Mouse (Mus musculus) heart, postnatal 14 days (tissue): ENCODE data around the gene Plch1. TPM values are rescaled to one million over a fixed set of nuclear protein-coding genes. Genes with fewer than 3 reads are reported as not detected.

ENCODE experiments used
- DNase-seq, 2 experiments: peaks; one replicate each; pipeline ENCODE4 v3.0.0; 2021 to 2022
- intact Hi-C: fragments of 180-260 bp; cut with DNase I; formaldehyde crosslinking; loops from one replicate; pipeline ENCODE4 v1.15.1; 2025
- total RNA-seq, 2 experiments: library from RNA; stranded (reverse); gene quantifications; 2 replicates each; pipeline ENCODE4 v1.2.3; 2021

The Plch1 gene
- total RNA-seq, 2 experiments from 2014 or later, result 0.20 to 0.43 TPM

DNA sequence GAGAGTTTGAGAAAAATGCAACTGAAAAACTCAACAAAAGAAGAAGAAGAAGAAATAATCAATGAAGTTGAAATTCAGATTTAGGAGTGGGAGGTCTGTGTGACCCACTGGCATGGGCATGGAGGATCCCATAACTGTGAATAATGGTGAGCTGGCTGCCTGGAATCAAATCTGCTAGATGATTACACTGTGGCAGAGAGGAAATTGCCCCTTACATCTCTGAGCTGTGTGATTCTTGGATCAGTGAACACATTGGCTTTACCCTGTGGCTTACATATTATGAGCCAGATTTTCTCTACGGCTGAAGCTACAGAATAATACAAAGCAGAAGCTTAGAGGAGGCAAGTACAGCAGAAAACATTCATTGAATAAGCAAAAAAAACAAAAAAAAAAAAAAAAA lies 170.9 kb downstream of the Plch1 start:
- no peak for DNase-seq
- intact Hi-C loops, result no loop called here

DNA sequence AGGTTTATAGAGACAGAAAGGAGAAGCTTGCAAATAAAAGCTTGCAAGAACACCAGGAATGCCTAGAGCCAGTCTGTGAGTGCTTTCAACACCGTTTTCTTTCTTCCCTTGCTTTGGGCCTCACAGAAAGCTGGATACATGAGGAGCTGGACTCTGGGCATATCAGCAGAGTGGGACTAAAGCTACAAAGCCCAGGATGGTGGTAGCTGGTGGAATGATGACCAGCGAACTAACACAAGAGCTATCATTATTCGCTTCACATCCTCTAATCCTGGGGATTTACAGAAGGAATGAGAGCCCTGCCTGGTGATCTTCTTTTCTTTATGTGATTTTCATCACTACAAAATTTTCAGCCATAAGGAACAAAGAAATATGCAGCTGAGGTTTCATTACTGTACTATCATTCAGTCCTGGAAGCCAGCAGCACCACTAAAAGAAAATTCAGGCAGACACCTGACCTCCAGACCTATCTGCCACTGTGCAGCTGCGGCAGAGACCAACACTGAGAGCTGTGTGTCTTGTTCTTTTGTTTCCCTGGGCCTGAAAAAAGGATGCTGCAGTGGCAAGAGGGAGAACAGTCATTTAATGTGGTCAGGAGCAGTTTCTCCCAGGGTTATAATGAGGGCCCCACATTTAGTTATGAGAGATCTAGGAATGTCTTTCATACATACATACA lies 172.5 kb downstream of the Plch1 start:
- intact Hi-C loops, result no loop called here
- no peak for DNase-seq

DNA sequence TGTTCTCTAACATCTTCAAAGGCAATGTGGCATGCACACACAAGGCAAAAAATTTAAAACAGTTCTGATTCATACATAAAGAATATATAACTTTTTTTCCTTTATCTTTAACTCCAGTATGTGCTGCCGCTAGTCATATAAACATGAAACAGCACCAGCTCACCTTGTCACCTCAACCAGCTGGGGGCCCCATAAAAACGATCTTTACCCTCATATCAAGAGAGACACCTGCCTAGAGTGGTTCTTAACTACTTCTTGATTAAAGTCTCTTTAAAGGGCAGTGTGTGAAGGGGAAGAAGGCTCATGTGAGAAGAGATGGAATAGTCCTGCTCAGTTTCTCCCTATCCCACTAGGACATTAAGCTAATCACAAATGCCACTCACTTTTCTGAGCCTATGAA lies 205.6 kb downstream of the Plch1 start:
- no peak for DNase-seq
- intact Hi-C loops, result no loop called here

DNA sequence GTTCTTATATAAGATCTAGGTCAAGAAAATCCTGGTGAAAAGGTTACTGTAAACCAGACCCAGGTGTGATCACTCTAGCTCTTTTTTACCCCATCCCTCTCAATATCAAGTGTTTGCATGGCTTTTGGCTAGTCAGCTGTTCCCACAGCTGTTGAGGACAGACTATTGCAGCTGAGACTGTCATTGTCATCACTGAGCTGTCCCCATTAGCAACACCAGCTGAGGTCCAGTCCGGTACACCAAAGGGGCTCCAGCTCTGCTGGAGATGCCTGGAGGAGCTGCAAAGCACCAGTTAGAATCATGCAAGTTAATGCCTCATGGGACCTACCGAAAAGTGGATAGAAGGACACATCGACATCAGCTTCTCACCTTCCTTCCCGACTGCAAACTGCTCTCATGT lies 206.5 kb downstream of the Plch1 start:
- no peak for DNase-seq
- intact Hi-C loops, result no loop called here

DNA sequence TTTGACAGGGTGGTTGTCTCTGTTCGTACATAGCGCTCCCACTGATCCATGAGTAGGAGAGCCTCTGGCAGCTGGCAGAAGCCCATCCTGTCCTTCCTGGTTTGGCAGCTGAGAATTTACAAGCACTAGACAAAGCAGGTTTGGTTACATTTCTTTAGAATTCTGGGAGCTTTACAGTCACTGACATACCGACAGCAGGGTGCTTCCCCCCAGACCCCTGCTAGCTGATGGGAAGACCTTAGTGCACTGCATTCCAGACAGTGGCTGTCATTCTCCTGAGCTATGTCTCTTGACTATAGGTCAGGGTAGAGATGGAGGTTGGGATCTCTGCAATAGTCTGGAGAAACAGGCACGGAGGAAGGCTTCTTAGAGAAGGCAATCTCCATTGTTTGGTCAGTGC lies 230.5 kb downstream of the Plch1 start:
- no peak for DNase-seq
- intact Hi-C loops, result no loop called here

DNA sequence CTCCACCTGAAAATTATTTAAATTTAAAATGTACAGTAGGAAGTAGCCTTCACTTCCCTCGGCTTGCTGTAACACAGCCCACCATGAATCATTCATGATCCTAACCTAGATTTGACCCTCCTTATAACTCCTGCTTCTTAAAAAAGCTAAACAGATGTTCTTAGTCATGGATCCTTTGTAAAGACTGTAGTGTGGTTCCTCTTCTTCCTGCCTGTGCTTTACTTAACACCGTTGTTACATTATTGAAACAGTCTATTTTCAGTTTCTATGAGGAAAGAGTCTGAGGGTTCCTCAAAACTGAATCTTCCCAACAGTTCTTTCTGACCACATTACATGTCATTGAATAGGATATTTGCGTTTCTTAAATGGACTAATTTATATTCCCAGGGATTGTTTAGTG lies 234.0 kb downstream of the Plch1 start:
- DNase-seq, result no peak
- intact Hi-C loops, result no loop called here

DNA sequence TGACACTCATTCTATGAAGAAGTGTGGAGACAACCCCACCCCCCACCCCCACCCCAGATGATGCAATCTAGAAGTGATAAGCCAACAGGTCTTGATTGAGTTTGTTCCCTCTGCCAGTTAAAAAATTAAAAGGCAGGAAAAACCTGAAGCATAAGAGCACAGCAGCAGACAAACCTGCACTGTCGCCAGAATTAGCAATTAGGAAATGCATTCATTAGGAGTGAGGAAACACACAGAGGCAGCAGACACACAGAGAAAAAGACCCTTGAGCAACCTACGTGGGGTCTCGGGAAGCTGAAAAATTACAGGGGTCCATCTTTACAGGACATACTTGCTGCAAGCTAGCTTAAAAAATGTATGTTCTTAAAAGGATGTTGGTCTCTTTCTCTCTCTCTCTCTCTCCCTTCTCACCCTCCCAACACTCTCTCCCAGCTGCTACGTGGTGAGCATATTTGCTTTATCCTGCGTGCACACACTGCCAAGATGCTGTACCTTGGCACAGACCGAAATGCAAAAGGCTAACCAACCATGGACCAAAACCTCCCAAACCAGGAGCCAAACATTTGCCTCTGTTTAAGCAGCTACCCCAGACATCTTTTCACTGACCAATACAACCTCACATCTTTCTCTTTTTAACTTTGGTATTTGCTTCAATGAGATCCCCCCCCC lies 234.6 kb downstream of the Plch1 start:
- intact Hi-C loops, result no loop called here
- no peak for DNase-seq

Other genes with a start within 250 kb of the Plch1 start
- 1 to 10 TPM; 6.2 to 7.2 TPM for gene E130311K13Rik, start 30.0 kb upstream of the Plch1 start, total RNA-seq
- gene Slc33a1, start 65.3 kb upstream of the Plch1 start, total RNA-seq, result 10 to 100 TPM in 1 of 2 experiments, 1 to 10 TPM in 1; 9.5 to 12.0 TPM
- gene Gmps, start 76.6 kb upstream of the Plch1 start, total RNA-seq, result 10 to 100 TPM; 23.4 to 24.7 TPM
- under 1 TPM; 0.05 TPM for gene Vmn2r1, start 182.1 kb upstream of the Plch1 start, total RNA-seq
- not detected for gene Vmn2r2, start 242.5 kb upstream of the Plch1 start, total RNA-seq